Mouse (Mus musculus) lung, postnatal 0 days (tissue): ENCODE results near the gene Hip1r. TPM values are rescaled to one million over a fixed set of nuclear protein-coding genes. Genes with fewer than 3 reads are reported as not detected.
A peak's percentile ranks its signal among the peaks of the same experiment; 100 is the strongest.

Source experiments
- ATAC-seq: fragments of 200-750 bp; cut with Nextera tagmentation; 2 replicates; pipeline ENCODE4 v1.8.0; 2017; ENCODE audit warnings: moderate library complexity
- DNase-seq: peaks from one replicate; pipeline ENCODE4 v3.0.0-alpha.2; 2016; ENCODE audit warnings: low spot score
- H3K27ac ChIP-seq: fragments of 300-500 bp; sonication (generic); 2 replicates; pipeline ENCODE4 v1.5.1; 2014; ENCODE audit warnings: antibody characterized with exemption, mild to moderate bottlenecking, low read length, mixed read lengths
- H3K27me3 ChIP-seq: fragments of 300-500 bp; sonication (generic); replicated peaks from 2 replicates; pipeline ENCODE4 v1.6.1; 2014; ENCODE audit warnings: low read length, mixed read lengths; ENCODE audit not compliant: insufficient read depth
- H3K36me3 ChIP-seq: fragments of 300-500 bp; sonication (generic); 2 replicates; pipeline ENCODE4 v1.6.1; 2014; ENCODE audit warnings: low read length, mixed read lengths; ENCODE audit not compliant: insufficient read depth
- H3K4me1 ChIP-seq: fragments of 300-500 bp; sonication (generic); 2 replicates; pipeline ENCODE4 v1.6.1; 2014; ENCODE audit warnings: antibody characterized with exemption, low read depth, low read length, mixed read lengths; ENCODE audit not compliant: insufficient read depth
- H3K4me2 ChIP-seq: fragments of 300-500 bp; sonication (generic); replicated peaks from 2 replicates; pipeline ENCODE4 v1.6.1; 2014; ENCODE audit warnings: low read depth, mild to moderate bottlenecking, low read length, moderate library complexity, mixed read lengths
- H3K4me3 ChIP-seq: fragments of 300-500 bp; sonication (generic); 2 replicates; pipeline ENCODE4 v1.5.1; 2014; ENCODE audit warnings: low read depth, low read length
- H3K9ac ChIP-seq: fragments of 300-500 bp; sonication (generic); replicated peaks from 2 replicates; pipeline ENCODE4 v1.6.1; 2014; ENCODE audit warnings: low read depth, mild to moderate bottlenecking
- H3K9me3 ChIP-seq: fragments of 300-500 bp; sonication (generic); 2 replicates; pipeline ENCODE4 v1.6.1; 2016; ENCODE audit warnings: low read length, mixed read lengths
- CTCF ChIP-seq: IDR thresholded peaks from 2 replicates; pipeline ENCODE4 v1.5.1; 2016; ENCODE audit warnings: antibody characterized with exemption, mild to moderate bottlenecking
- EP300 ChIP-seq: IDR thresholded peaks from 2 replicates; pipeline ENCODE4 v1.6.1; 2016; ENCODE audit warnings: antibody characterized with exemption, mild to moderate bottlenecking, control low read depth
- WGBS: fragments of 180-500 bp; shearing (Covaris S2); extraction: QIAGEN DNeasy Blood & Tissue Kit; methylation state at CpG from one replicate; pipeline ENCODE4 v1.1.7; 2014; 5-methylcytosine and 5-hydroxymethylcytosine counted together
- polyA plus RNA-seq: library from polyadenylated mRNA; unstranded; fragments of >200 nt; fragmentation: Nextera tagmentation; extraction: Ambion mirVana; gene quantifications from 2 replicates; pipeline ENCODE4 v1.2.1, GENCODE M21; 2015

Gene Hip1r
- 20.0 and 22.7 TPM in 2 replicates for polyA plus RNA-seq

- WGBS = 1% methylated on average over 82 of the region's 106 CpGs
Measured at GRCm38 (mm10) chr5:123973299-123974178, at the start of gene Hip1r. TSS of gene Hip1r (plus strand) at chr5:123973628.

GRCm38 (mm10) chr5:123927118-123927517 is 46.3 kb upstream of the Hip1r start, which contains the start of gene Gm43518:
TSS of gene Gm43518 (plus strand) at chr5:123927418.
- ATAC-seq = no peak
- DNase-seq = no peak
- H3K4me2 ChIP-seq = no peak within 1 kb of the TSS
- no peak within 1 kb of the TSS for H3K9ac ChIP-seq
- H3K4me3 ChIP-seq = no peak within 1 kb of the TSS
- H3K4me1 ChIP-seq = no peaks in the 10 kb centered on the region
- no peaks in the 10 kb centered on the region for H3K27me3 ChIP-seq
- TF ChIP-seq EP300 (no peak), CTCF (no peak)
- H3K27ac ChIP-seq = no peak within 1 kb of the TSS
- H3K9me3 ChIP-seq = no peaks in the 10 kb centered on the region
- 91% methylated on average over 9 of the region's 9 CpGs for WGBS
- peaks cover 21% of the 10 kb centered on the region for H3K36me3 ChIP-seq

More at GRCm38 (mm10) chr5:123973299-123974178, at the start of gene Hip1r:
- Histone ChIP-seq H3K4me1 (peaks cover 9% of the 10 kb centered on the region; the same call in 1 of the 2 replicates), H3K9ac (peak within 1 kb of the TSS; percentile 41), H3K36me3 (no peaks in the 10 kb centered on the region), H3K27ac (peak within 1 kb of the TSS; percentile 51), H3K4me2 (peak within 1 kb of the TSS; percentile 98), H3K4me3 (peak within 1 kb of the TSS; percentile 52), H3K27me3 (no peaks in the 10 kb centered on the region), H3K9me3 (no peaks in the 10 kb centered on the region)
- ATAC-seq (peak; percentile 66), DNase-seq (peak; percentile 89)
- TF ChIP-seq CTCF (peak; percentile 10; the same call in 1 of the 2 replicates), EP300 (no peak)

- H3K4me3 ChIP-seq = peak within 1 kb of the TSS; percentile 68
- H3K27ac ChIP-seq = peak within 1 kb of the TSS; percentile 89
- peak; percentile 99 for ATAC-seq
- no peaks in the 10 kb centered on the region for H3K4me1 ChIP-seq
- peaks cover 10% of the 10 kb centered on the region for H3K36me3 ChIP-seq
- H3K27me3 ChIP-seq = no peaks in the 10 kb centered on the region
- peak within 1 kb of the TSS; percentile 66 for H3K4me2 ChIP-seq
- DNase-seq = peak; percentile 99
- H3K9ac ChIP-seq = peak within 1 kb of the TSS; percentile 83
- H3K9me3 ChIP-seq = no peaks in the 10 kb centered on the region
- TF ChIP-seq CTCF (no peak), EP300 (no peak)
- under 1% methylated on average over 56 of the region's 56 CpGs for WGBS
Measured at GRCm38 (mm10) chr5:123930508-123930989, 42.9 kb upstream of the Hip1r start, which contains the start of gene Ccdc62. TSS of gene Ccdc62 (plus strand) at chr5:123930679.

- H3K4me3 ChIP-seq = peak overlapping the region; percentile 68
- H3K36me3 ChIP-seq = peaks cover 9% of the 10 kb centered on the region
- H3K4me2 ChIP-seq = peak overlapping the region; percentile 66
- WGBS = 46% methylated on average over 13 of the region's 13 CpGs
- DNase-seq (no peak), ATAC-seq (no peak; the same call in 1 of the 2 replicates)
- peak overlapping the region; percentile 89 for H3K27ac ChIP-seq
- no peaks in the 10 kb centered on the region for H3K4me1 ChIP-seq
- no peak for TF ChIP-seq CTCF
- TF ChIP-seq EP300 = no peak
- no peaks in the 10 kb centered on the region for H3K9me3 ChIP-seq
- H3K27me3 ChIP-seq = no peaks in the 10 kb centered on the region
- peak overlapping the region; percentile 83 for H3K9ac ChIP-seq
Measured at GRCm38 (mm10) chr5:123931131-123931530, 42.3 kb upstream of the Hip1r start.

GRCm38 (mm10) chr5:123932927-123933326 is 40.5 kb upstream of the Hip1r start:
- Histone ChIP-seq H3K4me2 (no peak overlapping the region), H3K36me3 (no peaks in the 10 kb centered on the region), H3K4me1 (no peaks in the 10 kb centered on the region), H3K4me3 (no peak overlapping the region), H3K27ac (no peak overlapping the region), H3K27me3 (no peaks in the 10 kb centered on the region), H3K9me3 (no peaks in the 10 kb centered on the region), H3K9ac (no peak overlapping the region)
- ATAC-seq (no peak), DNase-seq (no peak)
- TF ChIP-seq EP300 = no peak
- peak; percentile 40 for TF ChIP-seq CTCF

- Histone ChIP-seq H3K27ac (no peak overlapping the region), H3K36me3 (no peaks in the 10 kb centered on the region), H3K4me2 (no peak overlapping the region), H3K4me3 (no peak overlapping the region), H3K27me3 (no peaks in the 10 kb centered on the region), H3K4me1 (no peaks in the 10 kb centered on the region), H3K9me3 (no peaks in the 10 kb centered on the region), H3K9ac (no peak overlapping the region)
- 92% methylated on average over 12 of the region's 12 CpGs for WGBS
- no peak for TF ChIP-seq CTCF
- no peak for TF ChIP-seq EP300
- DNase-seq (no peak), ATAC-seq (no peak)
Measured at GRCm38 (mm10) chr5:123933556-123933955, 39.9 kb upstream of the Hip1r start.
